Mouse (Mus musculus) lung, postnatal 0 days (tissue): ENCODE measurements around the gene Col13a1. TPM values are rescaled to one million over a fixed set of nuclear protein-coding genes. Genes with fewer than 3 reads are reported as not detected.

Experiments used
- ATAC-seq: fragments of 200-750 bp; cut with Nextera tagmentation; 2 replicates; pipeline ENCODE4 v1.8.0; 2017; ENCODE audit warnings: moderate library complexity
- DNase-seq: peaks from one replicate; pipeline ENCODE4 v3.0.0-alpha.2; 2016; ENCODE audit warnings: low spot score
- H3K27ac ChIP-seq: fragments of 300-500 bp; sonication (generic); 2 replicates; pipeline ENCODE4 v1.5.1; 2014; ENCODE audit warnings: antibody characterized with exemption, mild to moderate bottlenecking, low read length, mixed read lengths
- H3K27me3 ChIP-seq: fragments of 300-500 bp; sonication (generic); replicated peaks from 2 replicates; pipeline ENCODE4 v1.6.1; 2014; ENCODE audit warnings: low read length, mixed read lengths; ENCODE audit not compliant: insufficient read depth
- H3K36me3 ChIP-seq: fragments of 300-500 bp; sonication (generic); 2 replicates; pipeline ENCODE4 v1.6.1; 2014; ENCODE audit warnings: low read length, mixed read lengths; ENCODE audit not compliant: insufficient read depth
- H3K4me1 ChIP-seq: fragments of 300-500 bp; sonication (generic); 2 replicates; pipeline ENCODE4 v1.6.1; 2014; ENCODE audit warnings: antibody characterized with exemption, low read depth, low read length, mixed read lengths; ENCODE audit not compliant: insufficient read depth
- H3K4me2 ChIP-seq: fragments of 300-500 bp; sonication (generic); replicated peaks from 2 replicates; pipeline ENCODE4 v1.6.1; 2014; ENCODE audit warnings: low read depth, mild to moderate bottlenecking, low read length, moderate library complexity, mixed read lengths
- H3K4me3 ChIP-seq: fragments of 300-500 bp; sonication (generic); 2 replicates; pipeline ENCODE4 v1.5.1; 2014; ENCODE audit warnings: low read depth, low read length
- H3K9ac ChIP-seq: fragments of 300-500 bp; sonication (generic); replicated peaks from 2 replicates; pipeline ENCODE4 v1.6.1; 2014; ENCODE audit warnings: low read depth, mild to moderate bottlenecking
- H3K9me3 ChIP-seq: fragments of 300-500 bp; sonication (generic); 2 replicates; pipeline ENCODE4 v1.6.1; 2016; ENCODE audit warnings: low read length, mixed read lengths
- CTCF ChIP-seq: IDR thresholded peaks from 2 replicates; pipeline ENCODE4 v1.5.1; 2016; ENCODE audit warnings: antibody characterized with exemption, mild to moderate bottlenecking
- EP300 ChIP-seq: IDR thresholded peaks from 2 replicates; pipeline ENCODE4 v1.6.1; 2016; ENCODE audit warnings: antibody characterized with exemption, mild to moderate bottlenecking, control low read depth
- WGBS: fragments of 180-500 bp; shearing (Covaris S2); extraction: QIAGEN DNeasy Blood & Tissue Kit; methylation state at CpG from one replicate; pipeline ENCODE4 v1.1.7; 2014; 5-methylcytosine and 5-hydroxymethylcytosine counted together
- polyA plus RNA-seq: library from polyadenylated mRNA; unstranded; fragments of >200 nt; fragmentation: Nextera tagmentation; extraction: Ambion mirVana; gene quantifications from 2 replicates; pipeline ENCODE4 v1.2.1, GENCODE M21; 2015

The Col13a1 gene
- polyA plus RNA-seq, 1 experiment from 2014 or later = 54.8 TPM

GRCm38 (mm10) chr10:61894564-61894963 is 84.3 kb downstream of the Col13a1 start:
- ATAC-seq = no peak
- DNase-seq = no peak

GRCm38 (mm10) chr10:61891138-61891537 is 87.8 kb downstream of the Col13a1 start:
- Histone ChIP-seq H3K9ac (no peak overlapping the region), H3K4me1 (no peaks in the 10 kb centered on the region), H3K27me3 (no peaks in the 10 kb centered on the region), H3K36me3 (no peaks in the 10 kb centered on the region), H3K4me2 (no peak overlapping the region), H3K27ac (no peak overlapping the region), H3K4me3 (no peak overlapping the region), H3K9me3 (no peaks in the 10 kb centered on the region)
- no peak for DNase-seq
- no peak for TF ChIP-seq EP300
- 58% methylated on average over 9 of the region's 9 CpGs for WGBS
- ATAC-seq = no peak

More at GRCm38 (mm10) chr10:61894564-61894963, 84.3 kb downstream of the Col13a1 start:
- TF ChIP-seq EP300 = no peak
- no peak for TF ChIP-seq CTCF
- Histone ChIP-seq H3K36me3 (no peaks in the 10 kb centered on the region), H3K27me3 (no peaks in the 10 kb centered on the region), H3K4me3 (no peak overlapping the region), H3K9ac (no peak overlapping the region), H3K4me1 (no peaks in the 10 kb centered on the region), H3K27ac (no peak overlapping the region), H3K4me2 (no peak overlapping the region), H3K9me3 (no peaks in the 10 kb centered on the region)
- WGBS = 77% methylated on average over 5 of the region's 5 CpGs

GRCm38 (mm10) chr10:61890294-61890693 is 88.6 kb downstream of the Col13a1 start:
- TF ChIP-seq EP300 (no peak), CTCF (no peak)
- no peaks in the 10 kb centered on the region for H3K9me3 ChIP-seq
- no peaks in the 10 kb centered on the region for H3K36me3 ChIP-seq
- 94% methylated on average over 10 of the region's 10 CpGs for WGBS
- no peak overlapping the region for H3K4me3 ChIP-seq
- ATAC-seq (no peak), DNase-seq (no peak)
- H3K27me3 ChIP-seq = no peaks in the 10 kb centered on the region
- no peak overlapping the region for H3K9ac ChIP-seq
- H3K4me1 ChIP-seq = no peaks in the 10 kb centered on the region
- H3K4me2 ChIP-seq = no peak overlapping the region
- H3K27ac ChIP-seq = no peak overlapping the region

DNA sequence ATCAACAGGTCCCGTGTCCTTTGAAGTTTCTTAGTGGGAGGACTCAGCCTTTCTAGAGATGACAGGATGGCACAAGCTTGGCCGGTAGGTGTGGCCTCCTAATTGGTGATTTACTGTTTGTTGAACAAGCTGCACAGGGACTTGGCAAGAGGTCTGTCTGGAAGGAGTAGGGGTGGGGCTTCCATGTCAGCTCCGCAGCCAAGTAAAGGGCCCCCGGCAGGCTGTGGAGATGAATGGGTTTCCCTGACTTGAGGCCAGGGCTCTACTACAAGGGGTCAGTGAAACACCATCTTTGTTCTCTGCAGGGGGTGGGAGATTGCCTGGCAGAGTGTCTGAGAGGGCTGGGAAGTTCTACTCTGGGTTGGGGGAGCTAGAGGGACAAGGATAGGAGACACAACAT is 99.5 kb downstream of the Col13a1 start:
- H3K4me3 ChIP-seq = no peak overlapping the region
- peaks cover 8% of the 10 kb centered on the region; the same call in 1 of the 2 replicates for H3K4me1 ChIP-seq
- H3K27ac ChIP-seq = peak overlapping the region; percentile 59
- no peak overlapping the region for H3K9ac ChIP-seq
- H3K36me3 ChIP-seq = no peaks in the 10 kb centered on the region
- peak; percentile 89 for DNase-seq
- no peaks in the 10 kb centered on the region for H3K9me3 ChIP-seq
- WGBS = 8% methylated on average over 4 of the region's 4 CpGs
- ATAC-seq = peak; percentile 81
- no peaks in the 10 kb centered on the region for H3K27me3 ChIP-seq
- TF ChIP-seq CTCF (0 out of 2 replicates have a peak, but pooled peaks have one; percentile 3), EP300 (peak; percentile 59; the same call in 1 of the 2 replicates)
- no peak overlapping the region for H3K4me2 ChIP-seq

GRCm38 (mm10) chr10:61877787-61878186 is 101.1 kb downstream of the Col13a1 start:
- peak; percentile 25; the same call in 1 of the 2 replicates for ATAC-seq
- H3K9ac ChIP-seq = no peak overlapping the region
- no peak for TF ChIP-seq EP300
- peak; percentile 97 for TF ChIP-seq CTCF
- H3K27ac ChIP-seq = no peak overlapping the region
- peak; percentile 78 for DNase-seq
- no peaks in the 10 kb centered on the region for H3K36me3 ChIP-seq
- no peaks in the 10 kb centered on the region for H3K9me3 ChIP-seq
- WGBS = 8% methylated on average over 6 of the region's 6 CpGs
- no peaks in the 10 kb centered on the region for H3K27me3 ChIP-seq
- H3K4me1 ChIP-seq = peaks cover 8% of the 10 kb centered on the region; the same call in 1 of the 2 replicates
- H3K4me2 ChIP-seq = no peak overlapping the region
- no peak overlapping the region for H3K4me3 ChIP-seq

DNA sequence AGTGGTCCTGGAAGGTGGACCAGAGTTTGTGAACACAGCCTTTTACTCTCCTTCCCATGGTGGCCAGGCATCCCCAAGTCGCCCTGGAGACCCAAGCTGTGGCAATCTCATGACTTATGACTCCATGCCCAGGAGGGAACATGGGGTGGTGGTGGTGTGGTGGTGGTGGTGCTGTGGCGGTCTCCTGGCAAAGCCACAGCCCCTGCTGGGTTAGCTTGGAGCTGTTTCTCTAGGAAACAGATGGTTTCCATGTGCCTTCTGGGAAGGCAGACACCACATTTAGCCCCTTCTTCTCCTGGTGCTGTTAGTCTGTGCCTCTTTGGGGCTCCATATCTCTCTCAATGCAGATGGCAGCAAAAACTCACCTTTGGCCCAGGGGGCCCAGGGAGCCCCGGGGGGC is 109.1 kb downstream of the Col13a1 start:
- no peak for TF ChIP-seq CTCF
- no peak for TF ChIP-seq EP300
- H3K4me3 ChIP-seq = no peak overlapping the region
- ATAC-seq (no peak), DNase-seq (no peak)
- no peaks in the 10 kb centered on the region for H3K36me3 ChIP-seq
- WGBS = 76% methylated on average over 3 of the region's 3 CpGs
- no peaks in the 10 kb centered on the region for H3K9me3 ChIP-seq
- H3K27ac ChIP-seq = no peak overlapping the region
- no peaks in the 10 kb centered on the region for H3K27me3 ChIP-seq
- H3K4me1 ChIP-seq = no peaks in the 10 kb centered on the region
- no peak overlapping the region for H3K9ac ChIP-seq
- no peak overlapping the region for H3K4me2 ChIP-seq

GRCm38 (mm10) chr10:61866045-61866580 is 112.8 kb downstream of the Col13a1 start:
- no peaks in the 10 kb centered on the region for H3K4me1 ChIP-seq
- peak; percentile 86 for ATAC-seq
- WGBS = 40% methylated on average over 11 of the region's 11 CpGs
- no peak overlapping the region for H3K4me3 ChIP-seq
- TF ChIP-seq EP300 = no peak
- TF ChIP-seq CTCF = no peak
- H3K9me3 ChIP-seq = no peaks in the 10 kb centered on the region
- H3K27ac ChIP-seq = peak overlapping the region; percentile 33; the same call in 1 of the 2 replicates
- no peaks in the 10 kb centered on the region for H3K27me3 ChIP-seq
- no peak overlapping the region for H3K4me2 ChIP-seq
- peak; percentile 83 for DNase-seq
- no peak overlapping the region for H3K9ac ChIP-seq
- no peaks in the 10 kb centered on the region for H3K36me3 ChIP-seq
